Mouse (Mus musculus) intestine, embryonic 15.5 days (tissue): ENCODE data around the gene Hrasls5. TPM values are rescaled to one million over a fixed set of nuclear protein-coding genes. Genes with fewer than 3 reads are reported as not detected.

Source experiments
- ATAC-seq: fragments of 200-750 bp; cut with Nextera tagmentation; 2 replicates; pipeline ENCODE4 v1.8.0; 2017; ENCODE audit warnings: moderate TSS enrichment, moderate library complexity
- H3K27ac ChIP-seq: fragments of 300-500 bp; sonication (generic); 2 replicates; pipeline ENCODE4 v1.5.1; 2015; ENCODE audit warnings: mild to moderate bottlenecking, inconsistent platforms
- H3K27me3 ChIP-seq: fragments of 300-500 bp; sonication (generic); replicated peaks from 2 replicates; pipeline ENCODE4 v1.6.1; 2015; ENCODE audit warnings: inconsistent platforms
- H3K36me3 ChIP-seq: fragments of 300-500 bp; sonication (generic); 2 replicates; pipeline ENCODE4 v1.6.1; 2015; ENCODE audit warnings: inconsistent platforms
- H3K4me1 ChIP-seq: fragments of 300-500 bp; sonication (generic); replicated peaks from 2 replicates; pipeline ENCODE4 v1.6.1; 2015; ENCODE audit warnings: inconsistent platforms
- H3K4me2 ChIP-seq: fragments of 300-500 bp; sonication (generic); replicated peaks from 2 replicates; pipeline ENCODE4 v1.6.1; 2015; ENCODE audit warnings: mild to moderate bottlenecking, inconsistent platforms
- H3K4me3 ChIP-seq: fragments of 300-500 bp; sonication (generic); replicated peaks from 2 replicates; pipeline ENCODE4 v1.5.1; 2015; ENCODE audit warnings: inconsistent platforms
- H3K9ac ChIP-seq: fragments of 300-500 bp; sonication (generic); 2 replicates; pipeline ENCODE4 v1.6.1; 2015; ENCODE audit warnings: inconsistent platforms
- H3K9me3 ChIP-seq: fragments of 300-500 bp; sonication (generic); 2 replicates; pipeline ENCODE4 v1.6.1; 2016; ENCODE audit warnings: inconsistent platforms
- WGBS: fragments of 180-500 bp; shearing (Covaris S2); methylation state at CpG from one replicate; pipeline ENCODE4 v1.1.7; 2015; 5-methylcytosine and 5-hydroxymethylcytosine counted together
- polyA plus RNA-seq: library from polyadenylated mRNA; unstranded; fragments of >200 nt; fragmentation: Nextera tagmentation; extraction: Ambion mirVana; gene quantifications from 2 replicates; pipeline ENCODE4 v1.2.1, GENCODE M21; 2015

Gene Hrasls5
- polyA plus RNA-seq, 1 experiment from 2014 or later: not detected

- ATAC-seq: no peak
- Histone ChIP-seq H3K27me3 (peaks cover 5% of the 10 kb centered on the region; the same call in 1 of the 2 replicates), H3K27ac (no peak overlapping the region), H3K4me1 (peaks cover 6% of the 10 kb centered on the region), H3K4me3 (no peak overlapping the region), H3K9ac (no peak overlapping the region), H3K4me2 (no peak overlapping the region), H3K36me3 (no peaks in the 10 kb centered on the region), H3K9me3 (no peaks in the 10 kb centered on the region)
- 73% methylated on average over 5 of the region's 5 CpGs for WGBS
Observed at GRCm38 (mm10) chr19:7616231-7616930, 4.0 kb downstream of the Hrasls5 start.

DNA sequence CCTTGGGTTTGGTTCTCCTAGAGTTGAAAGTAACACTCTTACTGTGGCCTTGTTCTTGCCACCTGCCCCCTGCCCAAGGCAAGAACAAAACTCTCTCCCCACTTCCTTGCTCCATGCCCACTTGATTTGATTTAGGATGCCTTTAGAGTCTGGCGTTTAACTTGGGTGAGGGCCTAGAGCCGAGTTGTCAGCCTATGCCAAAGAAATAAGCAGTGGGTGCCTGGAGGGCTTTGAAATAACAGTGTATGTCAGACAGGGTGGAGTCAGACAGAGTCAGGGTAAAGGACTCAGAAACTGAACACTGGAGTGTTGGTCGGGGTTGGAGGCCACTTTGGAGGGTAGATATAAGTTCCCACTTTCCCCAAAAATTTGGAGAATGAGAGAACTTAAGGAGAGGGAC, 4.7 kb downstream of the Hrasls5 start:
- Histone ChIP-seq H3K4me3 (no peak overlapping the region), H3K27me3 (peaks cover 5% of the 10 kb centered on the region; the same call in 1 of the 2 replicates), H3K36me3 (no peaks in the 10 kb centered on the region), H3K27ac (no peak overlapping the region), H3K9ac (no peak overlapping the region), H3K4me1 (peaks cover 5% of the 10 kb centered on the region), H3K9me3 (no peaks in the 10 kb centered on the region), H3K4me2 (no peak overlapping the region)
- ATAC-seq: no peak
- 57% methylated on average over 3 of the region's 3 CpGs for WGBS

DNA sequence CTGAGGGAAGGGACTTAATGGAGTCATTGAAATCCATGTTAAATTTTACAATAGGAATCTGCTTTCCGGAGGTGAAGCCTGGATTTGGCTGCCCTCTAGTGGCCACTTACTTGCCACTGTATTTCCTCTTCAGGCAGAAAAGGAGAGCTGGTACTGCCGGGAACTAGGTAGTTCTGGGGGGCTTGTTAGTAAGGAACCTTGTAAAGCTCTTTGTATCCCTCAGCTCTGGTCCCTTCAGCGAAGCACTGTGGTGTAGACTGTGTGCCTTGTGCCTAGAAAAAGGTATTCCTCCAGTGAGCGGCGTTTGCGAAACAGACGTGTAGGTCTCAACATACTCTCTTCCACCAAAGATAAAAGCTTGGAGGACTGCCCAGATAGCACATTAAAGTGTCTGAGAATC, 5.4 kb downstream of the Hrasls5 start:
- Histone ChIP-seq H3K4me2 (no peak overlapping the region), H3K27ac (no peak overlapping the region), H3K36me3 (no peaks in the 10 kb centered on the region), H3K9me3 (no peaks in the 10 kb centered on the region), H3K9ac (no peak overlapping the region), H3K4me3 (no peak overlapping the region), H3K27me3 (0 out of 2 replicates have a peak, but pooled peaks cover under 1% of the 10 kb centered on the region), H3K4me1 (no peaks in the 10 kb centered on the region)
- WGBS: 42% methylated on average over 7 of the region's 7 CpGs
- ATAC-seq: peak; percentile 56

DNA sequence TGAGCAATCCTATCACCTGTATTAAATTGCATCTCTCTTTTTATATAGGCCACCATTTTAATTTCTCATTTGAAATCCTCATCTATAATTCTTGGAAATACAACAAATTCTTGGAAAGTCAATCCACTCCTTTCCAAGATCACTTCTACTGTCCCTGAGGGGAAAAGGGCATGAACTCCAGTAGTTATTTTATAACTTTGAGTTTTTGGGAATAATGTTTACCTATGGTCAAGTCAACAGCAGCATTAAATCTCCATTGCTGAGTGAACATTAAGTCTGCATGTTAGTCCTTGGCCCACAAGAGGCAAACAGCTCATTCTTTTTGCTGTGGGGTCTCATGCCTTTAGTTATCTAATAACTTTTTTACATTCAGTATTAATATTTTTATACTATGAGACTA, 20.7 kb downstream of the Hrasls5 start:
- Histone ChIP-seq H3K27me3 (no peaks in the 10 kb centered on the region), H3K9me3 (no peaks in the 10 kb centered on the region), H3K27ac (no peak overlapping the region), H3K36me3 (no peaks in the 10 kb centered on the region), H3K4me3 (no peak overlapping the region), H3K4me2 (no peak overlapping the region), H3K4me1 (no peaks in the 10 kb centered on the region), H3K9ac (no peak overlapping the region)
- no peak for ATAC-seq

- no peak overlapping the region for H3K9ac ChIP-seq
- no peak for ATAC-seq
- WGBS: 66% methylated on average over 1 of the region's 1 CpGs
- no peaks in the 10 kb centered on the region for H3K27me3 ChIP-seq
- H3K4me2 ChIP-seq: no peak overlapping the region
- no peaks in the 10 kb centered on the region for H3K4me1 ChIP-seq
- H3K9me3 ChIP-seq: no peaks in the 10 kb centered on the region
- no peaks in the 10 kb centered on the region for H3K36me3 ChIP-seq
- no peak overlapping the region for H3K27ac ChIP-seq
- no peak overlapping the region for H3K4me3 ChIP-seq
Observed at GRCm38 (mm10) chr19:7633786-7634185, 21.4 kb downstream of the Hrasls5 start.

DNA sequence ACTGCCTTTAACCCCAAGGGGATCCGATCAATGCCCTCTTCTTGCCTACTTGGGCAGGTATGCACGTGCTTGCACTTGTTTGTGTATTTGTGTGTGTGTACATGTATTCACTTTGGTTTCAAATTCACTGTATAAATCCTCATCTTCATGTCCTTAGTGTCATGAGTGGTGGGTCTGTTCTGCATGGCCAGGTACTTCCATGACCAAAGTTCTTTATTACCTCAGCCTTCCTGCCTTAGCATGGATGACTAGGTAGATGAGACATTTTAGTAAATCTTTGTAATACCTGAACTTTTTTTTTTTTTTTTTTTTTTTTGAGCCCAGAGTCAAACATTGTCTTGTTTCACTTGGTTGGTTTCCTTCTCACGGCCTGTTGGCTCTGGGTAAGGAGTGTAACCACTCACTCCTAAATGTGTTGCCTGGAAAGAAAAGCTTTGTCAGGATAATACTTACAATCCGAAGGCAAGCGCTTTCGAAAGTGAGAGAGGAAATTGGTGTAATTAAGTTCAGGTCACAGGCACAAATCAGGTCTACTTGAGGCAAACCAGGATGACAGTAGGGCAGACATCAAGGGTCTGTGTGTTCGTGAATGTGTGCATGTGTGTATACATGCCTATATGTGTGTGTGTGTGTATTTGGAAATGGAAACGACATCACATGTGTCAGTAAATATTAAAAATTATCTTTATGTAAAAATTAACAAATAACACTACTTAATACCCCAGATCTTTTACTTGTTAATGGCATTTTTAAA, 36.7 kb downstream of the Hrasls5 start:
- no peak overlapping the region for H3K27ac ChIP-seq
- no peak overlapping the region for H3K4me3 ChIP-seq

GRCm38 (mm10) chr19:7672033-7672432, 59.7 kb downstream of the Hrasls5 start:
- Histone ChIP-seq H3K27ac (no peak overlapping the region), H3K9me3 (no peaks in the 10 kb centered on the region)

More for the DNA sequence above, 36.7 kb downstream of the Hrasls5 start:
- WGBS: 77% methylated on average over 8 of the region's 8 CpGs
- no peaks in the 10 kb centered on the region for H3K27me3 ChIP-seq
- no peak for ATAC-seq
- no peaks in the 10 kb centered on the region for H3K36me3 ChIP-seq
- H3K4me2 ChIP-seq: no peak overlapping the region
- H3K9ac ChIP-seq: no peak overlapping the region
- no peaks in the 10 kb centered on the region for H3K9me3 ChIP-seq
- no peaks in the 10 kb centered on the region for H3K4me1 ChIP-seq

GRCm38 (mm10) chr19:7687988-7688387, 75.6 kb downstream of the Hrasls5 start:
- 66% methylated on average over 1 of the region's 1 CpGs for WGBS
- Histone ChIP-seq H3K27ac (no peak overlapping the region), H3K9ac (no peak overlapping the region), H3K9me3 (no peaks in the 10 kb centered on the region), H3K4me2 (no peak overlapping the region), H3K4me3 (no peak overlapping the region), H3K27me3 (no peaks in the 10 kb centered on the region), H3K36me3 (no peaks in the 10 kb centered on the region), H3K4me1 (no peaks in the 10 kb centered on the region)
- ATAC-seq: no peak

More at GRCm38 (mm10) chr19:7672033-7672432, 59.7 kb downstream of the Hrasls5 start:
- Histone ChIP-seq H3K36me3 (no peaks in the 10 kb centered on the region), H3K4me2 (no peak overlapping the region), H3K4me3 (no peak overlapping the region), H3K4me1 (no peaks in the 10 kb centered on the region), H3K27me3 (no peaks in the 10 kb centered on the region), H3K9ac (no peak overlapping the region)
- no peak for ATAC-seq
- 25% methylated on average over 1 of the region's 1 CpGs for WGBS

Other genes with a start within 250 kb of the Hrasls5 start
- gene Spindoc, start 229.5 kb upstream of the Hrasls5 start, polyA plus RNA-seq: 20.4 and 20.5 TPM in 2 replicates
- gene 2700081O15Rik, start 194.9 kb upstream of the Hrasls5 start, polyA plus RNA-seq: 5.2 and 5.3 TPM in 2 replicates
- gene Rtn3, start 129.3 kb upstream of the Hrasls5 start, polyA plus RNA-seq: 140 and 143 TPM in 2 replicates
- 10.9 and 11.6 TPM in 2 replicates for gene Atl3, start 118.5 kb upstream of the Hrasls5 start, polyA plus RNA-seq
- gene Pla2g16, start 55.1 kb upstream of the Hrasls5 start, polyA plus RNA-seq: 7.6 and 8.4 TPM in 2 replicates
- gene Lgals12, start 5.3 kb upstream of the Hrasls5 start, polyA plus RNA-seq: 1.3 and 2.4 TPM in 2 replicates
- not detected in 2 replicates for gene Slc22a19, start 98.8 kb downstream of the Hrasls5 start, polyA plus RNA-seq
- not detected in 2 replicates for gene Slc22a26, start 190.1 kb downstream of the Hrasls5 start, polyA plus RNA-seq